Mouse (Mus musculus): Measurements from ENCODE around the gene Tet3. TPM values are rescaled to one million over a fixed set of nuclear protein-coding genes. Genes with fewer than 3 reads are reported as not detected.

Tet3 gene
- 9.4 and 14.4 TPM in 2 replicates for polyA plus RNA-seq (2012; rRNA removed)

DNA sequence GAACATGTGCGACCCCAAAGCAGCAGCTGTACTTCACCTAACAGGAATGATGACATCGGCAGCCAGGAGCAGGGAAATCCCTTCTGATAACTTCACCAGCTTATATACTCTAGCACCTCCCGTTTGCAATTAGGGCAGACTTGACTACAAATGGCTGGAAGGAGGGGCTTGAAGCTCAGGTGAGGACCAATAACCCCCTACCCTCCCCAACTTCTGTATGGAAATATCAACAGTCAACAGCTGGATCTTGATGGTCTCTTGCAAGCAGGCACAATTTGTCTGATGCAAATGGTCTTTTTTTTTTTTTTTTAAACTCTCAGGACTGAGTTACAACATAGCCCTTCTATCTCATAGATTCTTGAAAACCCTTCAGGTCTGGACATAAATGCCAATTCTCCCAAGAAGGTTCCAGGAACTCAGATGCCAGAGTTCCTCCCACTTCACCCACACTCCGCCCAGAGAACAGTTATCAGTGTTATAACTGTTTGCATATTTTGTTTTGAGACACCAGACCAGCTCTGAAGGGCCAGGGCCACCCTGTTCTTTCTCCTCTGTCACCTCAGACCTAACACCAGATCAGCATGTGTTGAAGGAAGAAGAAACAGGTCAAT lies at the start of gene Tet3:
TSS of gene Tet3 (minus strand) at position 51 of the 611 bp plus-strand sequence.
- no peak for DNase-seq (ENCODE audit: low spot score)

DNA sequence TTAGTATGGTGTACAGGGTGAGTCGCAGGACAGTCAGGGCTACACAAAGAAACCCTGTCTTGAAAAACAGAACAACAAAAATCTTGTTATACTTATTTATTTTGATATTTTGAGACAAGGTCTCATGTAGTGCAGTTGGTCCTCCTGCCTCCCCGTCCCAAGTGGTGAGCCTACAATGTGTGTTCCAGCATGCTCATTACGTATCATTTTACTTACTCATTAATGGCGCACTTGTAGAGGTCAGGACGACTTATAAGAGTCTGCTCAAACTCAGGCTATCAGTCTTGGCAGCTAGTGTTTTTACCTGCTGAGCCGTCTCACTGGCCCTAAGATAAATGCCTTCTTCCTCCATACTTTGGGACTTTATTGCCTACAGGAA lies 48.3 kb upstream of the Tet3 start:
- no peak for DNase-seq (ENCODE audit: low spot score)

DNA sequence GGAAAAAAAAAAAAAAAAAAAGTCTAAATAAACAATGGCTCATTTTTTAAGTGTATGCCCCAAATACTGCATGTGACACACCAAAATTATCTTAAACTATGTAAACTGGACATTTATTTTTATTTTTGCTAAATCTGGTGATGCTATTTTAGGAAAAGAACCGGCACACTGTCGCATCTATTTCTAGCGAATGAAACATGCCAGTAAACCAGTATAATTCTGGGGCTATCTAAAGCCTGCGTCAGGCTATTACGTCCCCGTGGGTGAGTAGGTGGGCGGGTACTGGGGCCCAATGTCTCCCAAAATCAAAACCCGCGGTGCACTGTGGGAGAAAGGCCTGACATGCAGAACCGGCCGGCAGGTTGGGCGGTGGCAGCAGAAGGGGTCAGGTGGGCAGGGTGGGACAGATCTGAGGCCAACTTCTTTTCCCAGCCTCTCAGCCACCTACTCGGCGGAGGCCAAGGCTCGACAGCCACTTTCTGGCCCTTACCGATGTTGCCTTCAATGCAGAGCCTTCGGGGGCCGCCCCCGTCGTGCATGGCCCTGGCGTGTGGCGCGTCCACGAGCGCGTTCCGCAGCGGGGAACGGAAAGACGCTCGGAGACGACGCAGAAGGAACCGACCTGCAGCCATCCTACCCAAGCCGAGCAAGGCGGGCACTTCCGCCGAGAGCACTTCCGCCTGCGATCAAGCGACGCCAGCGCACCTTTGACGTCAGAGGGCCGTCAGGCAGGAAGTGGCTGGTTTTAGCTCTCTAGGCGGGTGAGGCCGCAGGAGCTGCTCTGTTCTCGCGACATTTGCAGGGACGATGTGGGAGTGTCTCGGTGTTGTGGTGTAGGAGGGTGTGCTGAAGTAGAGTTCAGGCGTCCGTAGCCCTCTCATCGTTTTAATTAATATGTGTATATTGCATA lies 47.6 kb upstream of the Tet3 start, which contains the start of gene Dguok:
TSS of gene Dguok (minus strand) at position 712 of the 910 bp plus-strand sequence.
- peak; percentile 88 for DNase-seq (ENCODE audit: low spot score)

DNA sequence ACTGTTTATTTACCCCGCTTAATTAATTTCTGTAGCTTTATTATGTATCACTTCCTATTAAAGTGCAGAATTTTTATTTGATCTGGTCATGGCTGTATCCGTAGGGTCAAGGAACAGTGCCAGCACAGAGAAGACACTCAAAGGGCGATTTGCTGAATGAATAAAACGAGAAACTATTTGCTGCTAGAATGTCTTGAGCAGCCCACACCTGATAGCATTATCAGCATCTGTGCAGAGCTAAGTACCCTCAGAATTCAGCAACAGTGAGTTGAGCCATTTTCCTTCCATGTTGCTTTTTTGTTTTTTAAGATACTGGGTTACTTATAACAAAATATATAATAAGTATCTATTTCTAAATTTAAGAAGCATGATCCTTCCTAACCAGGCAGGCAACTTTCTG lies 46.7 kb upstream of the Tet3 start:
- no peak for DNase-seq (ENCODE audit: low spot score)

DNA sequence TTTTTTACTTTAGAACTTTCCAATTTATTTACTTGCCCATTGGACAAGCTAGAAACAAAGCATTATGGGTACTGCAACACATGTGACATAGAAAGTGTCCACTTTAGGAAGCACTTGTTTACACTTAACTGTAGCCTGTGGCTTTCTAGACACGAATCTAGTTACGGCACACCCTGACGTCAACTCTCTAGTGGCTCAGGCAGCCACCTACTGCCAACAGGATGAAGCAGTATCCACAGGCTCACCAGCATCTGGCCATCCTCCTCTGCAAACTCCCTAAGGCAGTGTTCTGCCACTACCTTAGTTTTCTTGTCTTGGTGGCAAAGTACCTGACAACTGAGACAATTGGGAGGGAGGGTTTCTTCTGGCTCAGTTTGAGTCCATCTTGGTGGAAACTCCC lies 44.5 kb upstream of the Tet3 start:
- no peak for DNase-seq (ENCODE audit: low spot score)

DNA sequence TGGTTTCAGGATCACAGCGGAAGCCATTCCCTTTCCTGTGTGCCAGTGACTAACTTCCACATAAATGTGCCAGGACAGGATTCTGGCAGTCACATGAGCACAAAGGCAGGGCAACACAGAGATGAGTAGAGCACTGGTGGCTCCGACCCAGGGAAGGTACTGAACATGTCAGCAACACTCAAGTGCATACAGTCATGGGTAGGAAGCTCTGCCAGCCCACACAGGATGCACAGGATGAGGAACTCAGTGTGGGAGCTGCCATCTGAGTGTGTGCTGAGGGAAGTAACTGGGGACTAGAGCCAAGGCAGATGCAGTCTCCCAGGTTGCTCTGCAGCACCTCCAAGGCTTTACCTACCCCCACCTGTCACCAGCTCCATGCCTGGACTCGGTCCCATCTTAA lies 43.8 kb upstream of the Tet3 start:
- DNase-seq (ENCODE audit: low spot score), result no peak

DNA sequence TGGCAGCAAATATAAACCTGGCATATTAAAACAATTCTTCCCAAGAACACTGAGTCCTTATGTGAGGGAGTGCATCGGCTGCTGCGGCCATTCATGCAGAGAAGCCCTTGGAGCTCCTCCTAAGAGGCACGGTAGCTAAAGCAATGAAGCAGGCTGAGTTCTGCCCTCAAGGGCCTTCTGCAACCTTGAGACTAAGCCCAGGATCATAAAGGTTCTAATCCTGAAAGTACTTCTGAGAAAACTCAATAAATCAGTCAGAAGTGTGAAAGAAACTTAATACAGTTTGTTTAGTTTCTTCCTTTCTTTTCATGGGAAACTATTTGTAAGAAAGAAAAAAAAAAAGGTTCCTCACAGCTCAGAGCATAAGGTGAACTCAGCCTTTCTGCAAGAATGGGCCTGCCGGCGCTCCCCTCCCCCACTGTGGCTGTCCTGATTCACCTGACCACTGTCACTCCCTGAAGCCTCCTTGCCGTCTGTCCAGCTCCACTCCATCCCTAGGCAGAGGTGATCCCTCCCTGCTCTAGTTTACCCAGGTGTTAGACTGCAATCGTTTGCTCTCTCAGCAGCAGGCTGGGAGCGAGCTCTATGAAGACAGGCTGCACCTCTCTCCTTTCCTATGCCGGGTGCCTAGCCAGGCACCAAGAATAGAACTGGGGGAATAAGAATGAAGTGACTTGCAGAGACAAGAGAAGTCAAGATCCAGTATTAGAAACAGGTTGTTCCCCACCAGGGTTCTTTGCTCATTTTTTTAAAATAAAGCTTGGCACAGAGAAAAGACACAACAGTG lies 42.8 kb upstream of the Tet3 start:
- no peak for DNase-seq (ENCODE audit: low spot score)

DNA sequence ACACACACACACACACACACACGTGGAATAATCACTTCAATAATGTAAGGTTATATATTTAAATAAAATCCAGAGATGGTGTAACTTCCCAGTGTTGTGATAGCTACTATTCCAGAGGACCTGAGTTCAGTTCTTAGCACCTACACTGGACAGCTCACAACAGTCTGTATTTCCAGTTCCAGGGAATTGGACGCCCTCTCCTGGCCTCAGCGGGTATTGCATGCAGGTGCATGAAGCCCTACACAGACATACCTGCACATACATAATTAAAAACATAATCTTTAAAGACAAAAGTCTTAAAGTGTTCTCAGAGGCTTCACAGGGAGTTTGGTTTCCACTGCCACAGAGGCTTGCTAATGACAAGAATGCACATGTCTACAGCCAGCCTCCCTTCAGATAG lies 41.6 kb upstream of the Tet3 start:
- no peak for DNase-seq (ENCODE audit: low spot score)

DNA sequence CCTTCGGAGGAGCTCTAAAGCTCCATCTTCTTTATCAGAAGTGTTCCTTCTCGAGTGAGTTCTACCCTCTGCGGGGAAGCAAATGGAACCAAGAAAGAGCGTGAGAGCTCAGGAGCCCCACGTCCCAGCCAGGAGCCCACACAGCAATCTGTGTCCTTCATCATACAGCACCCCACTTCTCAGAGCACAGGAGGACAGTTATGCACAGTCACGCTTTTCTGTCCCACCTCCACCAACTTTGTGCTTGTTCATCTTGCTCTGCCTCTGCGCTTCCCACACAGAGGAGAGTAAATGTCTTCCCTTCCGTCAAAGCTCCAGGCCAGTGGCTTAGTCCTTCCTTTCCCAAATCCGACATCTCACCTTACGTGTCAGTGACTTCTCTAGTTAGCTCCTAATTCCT lies 40.2 kb upstream of the Tet3 start:
- DNase-seq (ENCODE audit: low spot score), result no peak

DNA sequence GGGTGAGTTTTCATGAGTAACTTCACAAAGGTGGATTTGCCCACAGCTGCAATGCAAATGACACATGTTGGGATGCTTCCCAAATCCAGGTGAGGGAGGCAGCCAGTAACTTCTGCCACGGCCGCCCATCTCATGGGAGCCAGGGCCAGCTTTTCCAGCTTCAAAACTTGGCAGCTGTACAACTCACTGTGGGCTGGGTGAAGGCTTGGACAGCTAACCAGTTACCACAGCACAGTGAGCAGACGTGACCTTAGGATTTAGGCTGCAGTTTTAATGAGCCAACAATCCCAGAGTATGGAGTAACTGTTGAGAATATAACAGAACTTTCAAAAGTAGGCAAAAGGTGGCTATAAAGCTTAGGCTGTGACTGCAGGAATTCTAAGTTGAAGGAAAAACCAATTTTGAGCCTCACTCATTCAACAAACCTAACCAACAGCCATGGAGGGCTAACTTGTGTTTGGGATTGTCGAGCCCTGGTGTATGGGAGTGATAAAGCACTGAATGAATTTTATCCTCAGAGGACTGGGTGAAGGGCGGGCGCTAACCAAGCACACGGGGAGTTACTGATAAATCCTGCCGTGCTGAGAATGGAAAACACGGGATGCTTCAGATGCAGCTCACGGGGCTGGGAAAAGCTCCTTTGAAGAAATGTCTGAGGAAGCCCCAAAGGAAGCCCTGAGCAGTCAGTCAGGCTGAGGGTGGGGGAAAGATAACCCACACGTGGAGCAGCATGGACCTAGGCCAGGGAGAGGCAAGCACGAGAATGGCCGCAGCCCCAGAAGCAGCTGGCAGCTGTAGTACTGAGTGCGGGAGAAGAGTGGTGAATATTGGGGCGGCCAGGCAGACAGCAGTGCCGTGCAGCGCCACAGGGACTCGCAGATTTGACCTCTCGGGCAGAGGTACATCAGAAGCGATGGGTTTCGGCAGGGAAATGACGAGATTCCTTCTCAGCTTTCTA lies 38.1 kb upstream of the Tet3 start:
- DNase-seq (ENCODE audit: low spot score), result no peak

DNA sequence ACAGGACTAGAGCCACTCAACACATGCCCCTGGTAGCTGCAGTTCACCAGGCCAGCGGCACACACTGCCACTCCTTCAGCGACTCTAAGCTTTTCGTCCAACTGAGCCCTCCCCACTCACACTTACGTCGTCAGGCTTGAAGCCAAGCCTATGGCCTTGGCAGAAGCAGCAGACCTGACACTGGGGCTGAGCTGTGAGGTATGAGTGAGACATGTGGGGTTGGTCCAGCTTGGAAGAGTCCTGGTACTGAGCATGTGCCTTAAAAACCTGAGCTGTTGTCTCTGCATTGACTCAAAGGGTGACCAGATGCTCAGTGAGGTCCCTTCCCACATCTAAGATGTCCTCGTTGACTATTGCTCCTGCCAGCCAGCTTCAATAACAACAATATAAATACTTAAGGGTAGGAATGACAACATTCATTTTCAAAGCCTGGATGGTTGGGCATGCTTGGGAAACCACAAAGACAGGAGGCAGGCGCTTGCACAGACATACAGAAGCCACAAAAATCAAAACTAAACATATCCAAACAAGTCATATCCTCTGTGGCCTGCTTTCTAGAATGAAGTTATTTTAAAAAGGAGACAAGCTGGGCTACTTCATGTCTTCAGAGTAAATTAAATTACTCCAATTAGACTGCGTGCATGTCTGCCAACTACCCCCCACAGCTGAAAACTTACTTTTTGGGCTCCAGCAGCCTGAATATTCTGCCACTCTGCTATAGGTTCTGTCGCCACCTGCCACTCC lies 37.3 kb upstream of the Tet3 start:
- no peak for DNase-seq (ENCODE audit: low spot score)

DNA sequence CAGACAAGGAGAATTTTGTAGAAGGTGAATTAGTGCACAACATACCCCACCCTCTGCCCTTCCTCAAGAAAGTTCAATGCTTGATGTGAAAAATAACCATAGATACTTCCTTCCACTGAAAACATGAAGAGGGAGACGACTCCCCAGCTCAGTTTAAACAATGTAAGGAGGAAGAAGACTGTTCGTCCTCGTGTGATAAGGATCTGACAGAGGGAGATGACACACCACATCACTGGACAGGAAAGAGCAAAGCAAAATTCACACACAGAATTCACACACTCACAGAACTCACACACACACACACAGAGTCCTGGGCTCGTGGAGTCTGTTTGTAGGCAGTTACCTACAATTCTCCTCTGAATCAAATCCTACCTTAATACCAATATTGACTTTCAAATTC lies 31.7 kb upstream of the Tet3 start:
- no peak for DNase-seq (ENCODE audit: low spot score)

DNA sequence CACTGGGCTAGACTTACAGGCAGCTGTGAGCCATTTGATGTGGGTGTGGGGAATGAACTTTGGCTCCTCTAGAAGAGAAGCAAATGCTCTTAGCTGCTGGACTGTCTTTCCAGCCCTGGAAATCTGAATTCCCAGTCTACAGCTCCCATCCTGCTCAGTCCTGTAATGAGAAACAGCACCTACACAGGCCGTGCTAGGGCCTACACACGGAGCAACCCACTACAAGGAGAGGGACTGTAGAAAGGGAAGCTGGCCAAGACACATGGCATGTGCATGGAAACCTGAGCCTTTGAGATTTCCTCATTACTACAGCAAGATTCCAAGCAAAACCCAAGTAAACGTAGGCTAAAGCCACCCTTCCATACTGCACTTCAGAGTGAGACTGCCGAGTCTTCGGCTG lies 29.3 kb upstream of the Tet3 start:
- no peak for DNase-seq (ENCODE audit: low spot score)

DNA sequence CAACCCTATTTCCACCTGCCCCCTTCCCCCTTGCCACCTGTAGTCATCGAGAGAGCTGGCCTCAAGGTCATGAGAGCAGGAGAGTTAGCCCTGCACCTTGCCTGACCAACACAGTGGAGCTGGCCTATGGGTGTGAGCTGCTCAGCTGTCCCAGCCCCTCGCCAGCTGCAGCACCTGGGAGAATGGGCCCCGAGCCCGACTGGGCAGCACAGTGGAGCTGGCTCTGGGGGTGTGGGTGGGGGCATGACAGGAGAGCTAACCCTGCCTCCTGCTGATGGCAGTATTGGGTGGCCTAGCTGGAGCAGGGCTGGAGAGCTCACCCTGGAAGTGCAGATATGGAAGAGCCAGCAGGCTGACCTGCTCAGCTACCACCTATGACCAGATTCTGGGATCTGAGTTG lies 28.4 kb upstream of the Tet3 start:
- DNase-seq (ENCODE audit: low spot score), result no peak

DNA sequence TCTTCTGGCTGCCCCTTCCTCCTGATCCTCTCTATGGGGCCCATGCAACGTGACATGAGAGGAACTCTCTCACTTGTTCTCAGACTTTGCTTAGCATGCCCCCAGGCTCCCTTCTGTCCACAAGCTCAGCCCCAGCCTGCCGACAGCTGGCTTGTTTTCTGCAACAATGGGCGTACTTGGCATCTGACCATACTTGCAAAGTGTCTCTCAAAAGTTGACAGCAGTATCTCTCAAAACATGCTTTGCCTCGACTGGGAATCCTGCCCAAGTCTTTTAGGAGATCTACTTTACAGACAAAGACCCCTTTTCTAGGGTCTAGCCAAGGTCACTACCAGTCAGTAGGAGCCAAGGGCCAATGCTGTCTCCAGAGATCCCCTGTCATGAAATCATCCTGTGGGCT lies 27.0 kb upstream of the Tet3 start:
- DNase-seq (ENCODE audit: low spot score), result no peak

DNA sequence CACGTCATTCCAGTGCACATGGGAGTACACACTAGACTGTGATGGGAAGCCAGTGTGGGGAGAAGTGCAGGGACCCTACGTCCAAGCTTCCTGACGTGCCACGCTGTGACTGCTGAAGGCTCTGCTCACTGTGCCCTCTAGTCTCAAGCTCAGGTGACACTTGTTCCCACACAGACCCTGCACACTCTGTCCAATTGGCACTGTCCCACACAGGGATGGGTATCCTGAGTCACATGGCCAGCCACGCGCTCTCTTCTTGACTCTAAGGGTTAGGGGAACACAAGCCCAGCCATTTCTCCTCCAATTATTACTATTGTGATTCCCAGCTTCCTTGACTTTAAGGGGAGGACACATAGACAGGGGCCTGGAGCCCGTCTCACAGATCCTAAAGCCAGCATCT lies 24.9 kb upstream of the Tet3 start:
- no peak for DNase-seq (ENCODE audit: low spot score)

DNA sequence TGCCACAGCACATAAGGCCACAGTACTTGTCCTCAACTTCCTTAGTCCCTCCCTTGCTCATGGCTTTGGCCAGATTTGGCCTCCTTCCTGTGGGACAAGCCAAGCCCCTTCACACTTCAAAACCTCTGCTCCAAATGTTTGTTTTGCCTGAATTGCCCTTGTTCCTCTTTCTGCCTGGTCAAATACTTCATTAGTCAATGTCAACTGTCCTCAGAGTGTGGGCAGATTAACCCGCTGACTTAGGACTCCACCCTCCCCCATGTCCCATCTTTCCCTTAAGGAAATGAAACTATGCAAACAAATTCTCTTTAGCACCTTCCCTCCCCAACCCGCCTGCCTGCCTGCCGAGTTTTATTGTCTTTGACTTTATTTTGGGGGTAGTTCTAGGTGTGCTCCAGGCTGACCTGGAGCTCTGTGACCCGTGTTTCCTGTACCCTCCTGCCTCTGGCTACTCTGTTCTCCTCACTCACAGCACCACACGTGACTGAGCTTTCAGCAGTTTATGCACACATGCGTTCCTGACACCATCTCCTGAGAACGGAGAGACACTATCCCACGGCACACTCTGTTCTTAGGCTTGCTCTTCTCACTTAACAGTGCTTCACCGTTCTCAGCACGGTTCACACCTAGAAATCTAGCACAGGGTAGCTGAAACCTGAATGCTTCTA lies 23.7 kb upstream of the Tet3 start:
- DNase-seq (ENCODE audit: low spot score), result no peak

DNA sequence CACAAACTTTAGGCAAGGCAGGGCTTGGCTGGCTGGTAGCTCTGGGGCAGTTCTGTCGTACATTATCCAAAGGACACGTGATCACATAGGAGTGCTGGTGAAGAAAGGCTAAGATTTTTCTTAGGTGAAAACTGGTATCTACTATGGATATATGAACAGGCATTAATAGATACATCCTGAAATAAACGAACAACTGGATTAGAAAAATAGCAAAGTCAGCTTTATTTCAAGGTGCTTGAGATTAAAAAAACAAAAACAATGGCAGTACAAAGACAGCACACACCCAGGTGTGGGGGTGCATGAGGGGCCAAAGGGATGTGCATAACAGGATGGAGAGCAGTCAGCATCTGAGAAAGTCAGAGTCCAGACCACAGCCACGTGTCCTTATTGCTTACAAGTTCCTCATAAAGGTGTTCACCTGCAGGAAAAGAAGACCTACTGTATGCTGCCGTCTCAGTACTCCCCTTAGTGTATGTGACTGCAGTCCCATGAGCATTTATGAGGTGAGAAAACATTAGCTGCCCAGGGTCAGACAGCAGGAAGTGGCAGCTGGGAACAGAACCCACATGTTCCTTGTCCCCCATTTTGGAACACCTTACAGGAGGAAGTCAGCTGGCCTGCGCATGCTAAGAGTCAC lies 21.3 kb upstream of the Tet3 start:
- no peak for DNase-seq (ENCODE audit: low spot score)

DNA sequence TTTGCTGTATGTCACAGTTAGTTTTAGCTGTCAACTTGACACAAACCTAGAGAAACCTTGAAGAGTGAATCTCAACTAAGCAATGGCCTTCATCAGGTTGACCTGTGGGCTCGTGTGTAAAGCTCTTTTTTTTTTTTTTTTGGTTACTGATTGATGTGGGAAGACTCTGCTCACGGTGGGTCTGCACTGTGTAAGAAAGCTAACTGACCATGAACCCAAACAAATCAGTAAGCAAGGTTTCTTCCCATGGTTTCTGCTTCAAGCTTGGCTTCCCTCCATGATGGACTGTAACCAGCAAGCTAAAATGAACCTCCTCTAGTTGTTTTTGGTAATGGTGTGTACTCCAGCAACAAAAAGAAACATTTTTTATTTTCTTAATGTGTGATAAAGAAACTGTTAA lies 20.3 kb upstream of the Tet3 start:
- no peak for DNase-seq (ENCODE audit: low spot score)

DNA sequence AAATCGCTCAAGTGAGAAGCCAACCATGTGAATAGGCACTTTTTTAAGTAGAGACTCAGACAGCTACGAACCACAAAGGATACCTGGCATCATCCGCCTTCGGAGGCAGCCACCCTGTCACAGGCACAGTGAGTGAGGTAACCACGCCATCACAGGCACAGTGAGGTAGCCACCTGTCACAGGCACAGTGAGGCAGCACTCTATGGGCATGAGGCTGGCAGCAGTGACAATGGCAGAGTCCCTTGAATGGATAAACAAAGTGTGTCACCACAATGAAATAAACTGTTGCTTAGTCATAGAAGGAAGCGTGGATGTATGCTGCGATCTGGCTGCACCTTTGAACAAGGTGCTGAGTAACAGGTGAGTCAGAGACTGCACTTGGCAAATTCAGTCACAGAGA lies 19.7 kb upstream of the Tet3 start:
- DNase-seq (ENCODE audit: low spot score), result no peak

All from urinary bladder, adult 2 months (tissue).